Mouse (Mus musculus) adipocyte (in vitro differentiated cells): ENCODE data around the gene Bicra.

Source experiments
- DNase-seq: peaks from one replicate; pipeline ENCODE4 v3.0.0-alpha.2; 2016; ENCODE audit warnings: low spot score

Bicra gene

DNA sequence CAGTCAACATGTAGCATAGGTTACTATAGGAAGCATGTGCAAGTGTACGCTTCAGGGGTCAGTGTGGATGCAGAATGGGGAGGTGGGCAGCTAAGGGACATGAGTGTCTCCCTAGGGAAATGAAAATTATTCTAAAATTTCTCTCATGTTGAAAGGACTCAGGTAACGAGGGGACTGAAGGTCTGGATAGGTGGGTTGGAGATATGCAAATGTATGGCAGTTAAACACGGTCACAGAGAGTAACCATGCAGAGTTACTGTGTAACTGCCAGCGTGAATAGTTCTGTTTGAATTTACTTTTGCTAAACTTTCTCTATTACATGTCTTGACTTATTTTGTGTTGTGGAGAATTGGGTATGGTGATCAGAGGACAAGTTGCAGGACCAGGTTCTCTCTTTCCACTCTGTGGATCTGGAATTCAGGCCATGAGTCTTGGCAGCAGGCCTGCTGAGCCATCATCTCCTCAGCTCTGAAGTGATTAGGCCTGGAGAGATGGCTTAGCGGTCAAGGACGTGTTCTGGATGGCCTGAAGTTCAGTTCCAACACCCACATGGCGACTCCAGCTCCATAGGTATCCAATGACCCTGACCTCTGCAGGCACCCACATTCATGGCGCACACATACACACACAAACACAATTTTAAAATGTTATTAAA lies 33.1 kb downstream of the Bicra start:
- peak; percentile 31 for DNase-seq

- no peak for DNase-seq
These were observed 33.9 kb downstream of the Bicra start for GRCm38 (mm10) chr7:16013722-16014275.

- peak; percentile 30 for DNase-seq
These were observed 35.0 kb downstream of the Bicra start for GRCm38 (mm10) chr7:16012576-16013263.

DNA sequence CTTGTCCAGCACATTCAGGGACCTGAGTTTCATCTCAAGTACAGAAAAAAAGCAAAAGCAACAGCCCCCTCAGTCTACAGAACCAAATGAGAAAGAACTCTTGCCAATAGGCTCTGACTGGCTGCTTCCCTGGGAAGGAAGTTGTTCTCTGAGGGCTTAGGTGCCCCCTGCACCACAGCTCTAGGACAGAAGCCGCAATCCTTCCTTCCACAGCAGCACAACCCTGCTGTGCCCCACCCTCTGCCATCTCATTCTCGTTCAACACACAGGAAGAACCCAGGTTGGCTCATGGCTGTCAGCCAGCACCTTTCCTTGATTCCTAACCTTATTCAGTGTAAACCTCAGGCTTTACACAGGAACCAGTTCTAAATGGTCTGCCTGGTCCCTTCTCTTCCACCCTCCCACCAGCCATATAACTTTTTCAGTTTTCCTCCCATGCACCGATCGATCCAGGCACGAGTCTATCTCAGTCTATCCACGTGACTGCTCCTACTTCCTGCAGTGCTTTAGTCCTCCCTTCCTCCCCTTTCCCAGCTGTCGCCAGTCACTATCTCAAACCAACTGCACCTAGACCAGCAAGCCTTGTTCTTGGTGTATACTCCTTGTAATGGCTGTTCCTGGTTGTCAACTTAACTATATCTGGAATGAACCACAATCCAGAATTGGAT lies 36.2 kb downstream of the Bicra start:
- no peak for DNase-seq

DNA sequence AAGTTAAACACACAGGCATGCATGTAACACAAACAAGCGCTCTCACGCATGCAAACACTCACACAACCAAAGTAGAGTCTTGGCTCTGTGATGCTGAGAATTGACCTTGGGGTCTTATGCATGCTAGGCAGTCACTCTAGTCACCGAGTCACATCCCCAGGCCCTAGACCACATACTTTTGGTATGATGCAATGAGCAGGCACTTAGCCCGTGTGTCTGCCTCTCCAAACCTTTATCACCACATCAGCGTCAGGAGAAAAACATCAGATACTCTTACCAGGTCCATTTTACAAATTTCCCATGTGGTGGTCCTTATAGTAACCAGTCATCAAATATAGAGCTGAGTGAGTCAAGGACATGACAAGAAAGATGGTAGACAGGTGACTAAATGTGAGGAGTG lies 37.1 kb downstream of the Bicra start:
- no peak for DNase-seq

DNA sequence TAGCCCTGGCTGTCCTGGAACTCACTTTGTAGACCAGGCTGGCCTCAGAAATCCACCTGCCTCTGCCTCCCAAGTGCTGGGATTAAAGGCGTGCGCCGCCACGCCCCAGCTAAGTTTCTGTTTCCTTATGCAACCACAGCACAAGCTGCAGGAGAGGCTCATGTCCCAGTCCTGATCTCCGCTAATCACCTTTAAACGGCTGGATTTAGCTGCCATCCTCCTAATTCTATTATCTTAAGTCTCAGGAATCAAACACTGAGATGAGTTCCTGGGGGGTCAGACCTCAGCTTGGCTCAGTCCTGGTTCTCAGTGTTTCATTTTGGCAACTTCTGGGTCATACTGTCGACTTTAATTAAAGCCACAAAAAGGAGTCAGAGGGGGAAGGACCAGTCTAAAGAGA lies 38.1 kb downstream of the Bicra start:
- DNase-seq, result no peak

GRCm38 (mm10) chr7:16005020-16005419 lies 42.7 kb downstream of the Bicra start:
- DNase-seq, result no peak

DNA sequence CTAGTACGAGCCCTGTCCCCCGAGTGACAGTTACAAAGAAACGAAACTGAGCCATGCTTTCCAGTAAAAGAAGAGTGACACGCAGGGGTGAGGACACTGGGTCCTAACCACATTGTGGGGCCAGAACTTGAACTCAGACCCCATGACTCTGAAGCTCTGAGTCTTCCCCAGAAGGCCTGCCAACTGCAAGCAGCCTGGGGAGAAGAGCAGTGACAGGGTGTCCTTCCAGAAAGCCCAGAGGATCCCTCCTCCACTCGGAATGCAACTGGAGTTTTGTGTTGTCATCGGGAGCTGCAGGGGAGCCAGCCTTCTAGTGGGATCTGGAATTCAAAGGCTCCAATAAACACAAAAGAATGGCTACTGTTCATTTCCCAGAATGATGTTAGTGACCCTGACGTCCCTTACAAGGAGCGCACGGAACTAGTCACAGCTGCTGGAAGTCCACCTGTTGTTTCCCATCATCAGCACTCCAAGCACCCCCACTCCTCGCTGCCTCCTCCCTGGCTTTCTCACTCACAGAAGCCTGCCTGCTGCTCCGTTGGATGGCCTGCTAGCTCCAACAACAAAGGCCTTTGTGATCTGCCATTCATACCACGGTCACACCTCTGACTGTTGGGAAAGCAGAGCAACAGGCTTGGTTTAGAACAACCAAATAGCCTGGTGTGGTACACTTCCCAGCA lies 43.4 kb downstream of the Bicra start:
- DNase-seq, result no peak

DNA sequence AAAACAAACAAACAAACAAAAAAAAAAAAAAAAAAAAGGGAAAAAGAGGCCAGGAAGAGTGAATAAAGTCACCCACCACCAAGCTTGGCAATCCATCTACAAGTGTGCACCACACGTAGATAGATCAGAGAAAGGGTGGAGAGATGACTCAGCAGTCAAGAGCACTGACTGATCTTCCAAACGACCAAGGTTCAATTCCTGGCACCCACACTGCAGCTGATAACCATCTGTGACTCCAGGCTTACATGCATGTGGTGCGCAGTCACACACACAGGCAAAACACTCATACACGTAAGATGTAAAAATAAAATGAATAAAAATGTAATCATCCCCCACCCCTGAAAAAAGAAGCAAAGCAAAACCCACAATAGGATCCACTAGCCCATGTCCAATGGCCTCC lies 44.7 kb downstream of the Bicra start:
- DNase-seq, result no peak

GRCm38 (mm10) chr7:16002171-16002570 lies 45.5 kb downstream of the Bicra start:
- DNase-seq, result peak; percentile 91

DNA sequence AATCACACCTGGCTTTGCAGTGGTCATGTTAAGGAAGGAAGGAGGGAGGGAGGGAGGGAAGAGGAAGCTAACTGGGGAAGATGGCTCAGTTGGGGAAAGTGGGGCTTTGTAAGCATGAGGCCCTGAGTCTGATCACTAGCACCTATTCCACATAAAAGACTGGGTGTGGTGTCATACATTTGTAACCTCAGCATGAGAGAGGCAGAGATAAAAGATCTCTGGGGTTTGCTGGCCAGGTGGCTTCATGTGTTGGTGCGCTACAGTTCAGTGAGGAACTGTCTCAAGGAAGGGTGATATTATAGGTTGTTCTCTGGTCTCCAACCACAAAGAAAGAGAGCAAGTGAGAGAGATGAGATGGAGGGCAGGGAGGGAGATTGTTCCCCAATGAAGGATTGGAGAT lies 46.0 kb downstream of the Bicra start:
- DNase-seq, result no peak

- DNase-seq, result no peak
These were observed 53.9 kb downstream of the Bicra start for GRCm38 (mm10) chr7:15993789-15994188.

- DNase-seq, result no peak
These were observed 54.6 kb downstream of the Bicra start for GRCm38 (mm10) chr7:15993152-15993551.

- no peak for DNase-seq
These were observed 56.0 kb downstream of the Bicra start for GRCm38 (mm10) chr7:15991764-15992163.

DNA sequence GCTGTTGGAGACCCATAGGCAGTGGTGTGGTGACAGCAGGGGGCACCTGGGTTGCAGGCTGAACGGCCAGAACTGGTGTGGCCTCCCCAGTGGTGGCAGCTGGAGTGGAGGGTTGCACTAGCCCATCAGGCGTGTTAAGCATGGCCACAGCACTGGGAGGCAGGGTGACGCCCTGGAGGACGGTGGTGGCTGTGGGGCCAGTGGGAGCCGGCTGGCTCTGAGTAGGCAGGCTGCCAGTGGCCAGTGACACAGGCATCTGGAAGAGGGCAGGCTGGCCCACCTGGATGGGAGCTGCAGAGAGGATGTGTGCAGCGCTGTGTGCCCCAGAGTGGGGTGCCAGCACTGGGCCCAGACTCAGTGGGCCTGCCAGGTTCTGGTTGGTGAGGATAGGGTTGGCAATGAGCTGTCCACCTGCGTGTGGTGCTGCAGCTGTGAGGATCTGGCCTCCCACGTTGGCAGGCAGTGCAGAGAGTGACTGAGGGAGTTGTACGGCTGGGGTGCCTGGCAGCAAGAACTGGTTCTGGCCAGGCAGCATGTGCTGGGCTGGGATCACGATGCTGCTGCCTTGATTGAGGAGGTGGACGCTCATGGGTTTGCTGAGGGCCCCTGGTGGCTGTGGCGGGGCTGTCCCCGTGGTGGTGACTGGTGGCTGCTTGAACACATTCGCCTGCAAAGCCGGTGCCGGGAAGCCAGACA lies 59.9 kb downstream of the Bicra start:
- DNase-seq, result no peak

GRCm38 (mm10) chr7:15982729-15983407 lies 64.9 kb downstream of the Bicra start:
- peak; percentile 73 for DNase-seq

GRCm38 (mm10) chr7:15981538-15981937 lies 66.2 kb downstream of the Bicra start:
- DNase-seq, result peak; percentile 45

DNA sequence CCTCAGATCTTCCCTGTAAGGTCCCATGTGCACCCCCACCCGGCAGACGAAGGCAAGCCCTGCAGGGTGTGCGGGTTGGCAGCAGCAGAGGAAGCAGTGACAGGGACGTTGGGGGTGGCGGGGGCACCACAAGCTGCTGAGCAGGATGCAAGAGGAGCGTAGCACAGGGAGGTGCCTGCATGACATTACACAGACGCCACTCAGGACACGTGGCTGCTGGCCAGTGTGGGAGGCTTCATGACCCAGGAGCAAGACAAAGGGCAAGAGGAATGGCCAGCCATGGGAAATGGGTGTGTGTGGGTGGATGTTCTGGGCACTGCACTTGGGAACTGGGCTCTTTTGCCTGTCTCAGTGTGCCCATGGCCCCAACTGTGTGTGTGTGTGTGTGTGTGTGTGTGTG lies 67.5 kb downstream of the Bicra start:
- DNase-seq, result peak; percentile 75

GRCm38 (mm10) chr7:15975904-15976303 lies 71.8 kb downstream of the Bicra start:
- DNase-seq, result peak; percentile 52

GRCm38 (mm10) chr7:15975451-15975850 lies 72.3 kb downstream of the Bicra start:
- no peak for DNase-seq

- DNase-seq, result peak; percentile 58
These were observed 73.0 kb downstream of the Bicra start for GRCm38 (mm10) chr7:15974712-15975111.
